Mouse (Mus musculus) forebrain, postnatal 0 days (tissue): ENCODE results near the gene Entpd1. TPM values are rescaled to one million over a fixed set of nuclear protein-coding genes. Genes with fewer than 3 reads are reported as not detected.

Source experiments
- ATAC-seq: fragments of 200-750 bp; cut with Nextera tagmentation; 2 replicates; pipeline ENCODE4 v1.8.0; 2017; ENCODE audit warnings: mild to moderate bottlenecking, moderate library complexity
- DNase-seq: peaks from one replicate; pipeline ENCODE4 v3.0.0-alpha.2; 2015
- H3K27ac ChIP-seq: fragments of 300-500 bp; sonication (generic); 2 replicates; pipeline ENCODE4 v1.5.1; 2014; ENCODE audit warnings: low read depth, mild to moderate bottlenecking, antibody characterized with exemption, low read length, moderate library complexity, mixed read lengths
- H3K27me3 ChIP-seq: fragments of 300-500 bp; sonication (generic); 2 replicates; pipeline ENCODE4 v1.6.1; 2014; ENCODE audit warnings: mild to moderate bottlenecking, low read length, mixed read lengths; ENCODE audit not compliant: insufficient read depth
- H3K36me3 ChIP-seq: fragments of 300-500 bp; sonication (generic); 2 replicates; pipeline ENCODE4 v1.6.1; 2014; ENCODE audit warnings: mild to moderate bottlenecking, moderate library complexity; ENCODE audit not compliant: insufficient read depth
- H3K4me1 ChIP-seq: fragments of 300-500 bp; sonication (generic); 2 replicates; pipeline ENCODE4 v1.6.1; 2014; ENCODE audit warnings: antibody characterized with exemption; ENCODE audit not compliant: insufficient read depth
- H3K4me2 ChIP-seq: fragments of 300-500 bp; sonication (generic); 2 replicates; pipeline ENCODE4 v1.6.1; 2014; ENCODE audit warnings: low read depth, mild to moderate bottlenecking, moderate library complexity
- H3K4me3 ChIP-seq: fragments of 300-500 bp; sonication (generic); 2 replicates; pipeline ENCODE4 v1.5.1; 2014; ENCODE audit warnings: low read depth, low read length, mixed read lengths
- H3K9ac ChIP-seq: fragments of 300-500 bp; sonication (generic); 2 replicates; pipeline ENCODE4 v1.6.1; 2014; ENCODE audit warnings: mild to moderate bottlenecking
- H3K9me3 ChIP-seq: fragments of 300-500 bp; sonication (generic); 2 replicates; pipeline ENCODE4 v1.6.1; 2016; ENCODE audit warnings: low read length
- CTCF ChIP-seq: sonication (generic); IDR thresholded peaks from 2 replicates; pipeline ENCODE4 v1.5.1; 2016; ENCODE audit warnings: antibody characterized with exemption, control low read depth, low read depth
- WGBS: fragments of 180-500 bp; shearing (Covaris S2); extraction: QIAGEN DNeasy Blood & Tissue Kit; methylation state at CpG from one replicate; pipeline ENCODE4 v1.1.7; 2014; 5-methylcytosine and 5-hydroxymethylcytosine counted together
- polyA plus RNA-seq: library from polyadenylated mRNA; unstranded; fragments of >200 nt; fragmentation: Nextera tagmentation; extraction: Ambion mirVana; gene quantifications from 2 replicates; pipeline ENCODE4 v1.2.1, GENCODE M21; 2015
- total RNA-seq: library from RNA; depleted of rRNA; stranded (reverse); fragments of >200 nt; gene quantifications from 2 replicates; pipeline ENCODE4 v1.2.3, GENCODE M21; 2014

Gene Entpd1
- total and polyA plus RNA-seq, 2 experiments from 2014 or later, result 6.1 to 12.5 TPM

DNA sequence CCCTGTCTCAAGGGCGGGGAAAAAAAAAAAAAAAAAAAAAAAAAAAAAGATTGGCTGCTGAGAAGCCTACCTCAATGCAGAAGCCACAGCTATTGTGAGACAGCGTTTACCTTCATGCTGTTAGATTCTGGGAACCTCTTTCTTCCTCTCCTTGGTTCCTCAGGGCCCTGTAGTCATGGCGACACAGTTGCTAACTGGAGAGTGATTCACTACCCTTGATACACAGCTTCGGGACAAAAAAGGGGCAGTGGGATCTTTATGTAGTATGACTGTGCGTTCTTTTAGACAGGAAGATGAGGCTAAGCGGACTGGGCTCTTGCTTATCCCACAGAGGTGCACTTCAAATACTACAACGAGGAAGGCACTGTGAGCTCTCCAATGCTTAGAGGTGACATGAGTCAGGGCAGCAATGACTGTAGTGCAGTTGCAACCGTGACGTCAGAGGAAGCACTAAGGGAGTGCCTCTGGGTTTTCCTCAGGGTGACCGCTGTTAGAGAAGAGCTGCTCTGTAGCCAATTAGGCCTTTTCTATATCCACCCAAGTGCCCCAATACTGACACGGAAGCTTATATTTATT, 27.7 kb downstream of the Entpd1 start:
- H3K4me2 ChIP-seq, result no peak overlapping the region
- H3K9me3 ChIP-seq, result no peaks in the 10 kb centered on the region
- H3K27ac ChIP-seq, result no peak overlapping the region
- no peak overlapping the region for H3K4me3 ChIP-seq
- no peaks in the 10 kb centered on the region for H3K36me3 ChIP-seq
- no peak for ATAC-seq
- no peaks in the 10 kb centered on the region for H3K27me3 ChIP-seq
- no peak for DNase-seq
- H3K9ac ChIP-seq, result no peak overlapping the region
- no peak for TF ChIP-seq CTCF
- H3K4me1 ChIP-seq, result no peaks in the 10 kb centered on the region
- 79% methylated on average over 11 of the region's 11 CpGs for WGBS

DNA sequence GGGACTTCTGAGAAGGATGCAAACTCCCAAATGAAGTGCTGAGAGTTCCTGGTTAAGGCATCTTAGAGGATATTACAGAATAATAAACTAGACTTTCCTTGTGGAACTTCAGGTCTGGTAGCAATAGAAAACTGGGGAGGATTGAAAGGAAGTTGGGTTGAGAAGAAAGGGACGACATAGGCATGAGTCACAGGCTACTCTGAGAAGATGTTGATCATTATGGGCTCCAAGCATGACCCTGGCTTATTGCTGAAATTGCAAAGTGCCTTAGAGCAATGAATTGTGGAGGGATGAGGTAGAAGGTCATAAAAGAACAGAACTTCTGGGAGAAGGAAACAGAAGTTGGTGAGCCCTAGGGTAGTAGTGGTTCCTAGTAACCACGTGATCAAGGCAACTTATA, 28.6 kb downstream of the Entpd1 start:
- no peak overlapping the region for H3K4me2 ChIP-seq
- no peak for TF ChIP-seq CTCF
- ATAC-seq (no peak), DNase-seq (no peak)
- 89% methylated on average over 2 of the region's 2 CpGs for WGBS
- H3K27me3 ChIP-seq, result no peaks in the 10 kb centered on the region
- no peak overlapping the region for H3K4me3 ChIP-seq
- H3K4me1 ChIP-seq, result no peaks in the 10 kb centered on the region
- no peak overlapping the region for H3K27ac ChIP-seq
- H3K9ac ChIP-seq, result no peak overlapping the region
- no peaks in the 10 kb centered on the region for H3K36me3 ChIP-seq
- H3K9me3 ChIP-seq, result no peaks in the 10 kb centered on the region

DNA sequence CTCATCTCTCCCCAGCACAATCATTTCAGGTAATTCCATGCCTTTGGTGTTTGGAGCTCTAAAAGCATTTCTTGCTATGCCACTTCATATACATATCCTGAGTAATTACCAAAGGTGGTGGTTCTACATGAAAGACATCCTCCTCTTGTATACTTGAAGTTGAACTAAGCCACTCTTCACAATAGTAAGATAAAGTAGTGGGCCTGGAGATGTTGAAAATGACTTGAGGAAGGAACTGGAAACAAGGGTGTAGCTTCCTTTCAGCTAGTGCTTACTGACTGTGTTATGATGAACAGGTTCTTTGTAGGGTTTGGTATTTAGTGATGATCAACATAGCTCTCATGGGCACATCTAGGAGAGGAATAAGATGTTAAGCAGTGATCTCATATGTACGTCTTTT, 31.7 kb downstream of the Entpd1 start:
- Histone ChIP-seq H3K4me3 (no peak overlapping the region), H3K36me3 (no peaks in the 10 kb centered on the region), H3K9ac (no peak overlapping the region), H3K4me1 (no peaks in the 10 kb centered on the region), H3K27ac (no peak overlapping the region), H3K9me3 (no peaks in the 10 kb centered on the region), H3K4me2 (no peak overlapping the region), H3K27me3 (no peaks in the 10 kb centered on the region)
- no peak for TF ChIP-seq CTCF
- 91% methylated on average over 1 of the region's 1 CpGs for WGBS
- DNase-seq (no peak), ATAC-seq (no peak)

DNA sequence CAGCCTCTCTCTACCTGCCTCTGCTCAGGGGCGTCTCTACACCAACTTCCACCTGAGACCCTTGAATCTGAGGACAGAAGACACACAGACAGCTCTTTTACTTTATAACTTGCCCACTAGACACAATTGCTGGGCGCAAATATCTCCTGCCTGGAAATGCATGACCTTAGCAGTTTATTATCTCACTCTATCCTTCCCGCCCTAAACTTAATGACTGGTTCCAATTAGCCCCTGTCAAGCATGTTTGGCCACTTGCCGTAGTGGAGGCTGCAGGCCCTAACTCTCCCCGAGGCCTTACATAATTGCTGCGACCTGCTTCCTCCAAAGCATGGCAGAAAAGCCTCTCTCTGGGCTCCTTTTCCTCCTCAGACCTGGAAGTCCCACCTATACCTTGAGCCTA, 34.2 kb downstream of the Entpd1 start:
- H3K4me1 ChIP-seq, result no peaks in the 10 kb centered on the region
- ATAC-seq (no peak), DNase-seq (no peak)
- H3K4me2 ChIP-seq, result no peak overlapping the region
- H3K36me3 ChIP-seq, result no peaks in the 10 kb centered on the region
- H3K27me3 ChIP-seq, result no peaks in the 10 kb centered on the region
- H3K27ac ChIP-seq, result no peak overlapping the region
- H3K9me3 ChIP-seq, result no peaks in the 10 kb centered on the region
- H3K9ac ChIP-seq, result no peak overlapping the region
- 65% methylated on average over 6 of the region's 6 CpGs for WGBS
- TF ChIP-seq CTCF, result no peak
- no peak overlapping the region for H3K4me3 ChIP-seq

DNA sequence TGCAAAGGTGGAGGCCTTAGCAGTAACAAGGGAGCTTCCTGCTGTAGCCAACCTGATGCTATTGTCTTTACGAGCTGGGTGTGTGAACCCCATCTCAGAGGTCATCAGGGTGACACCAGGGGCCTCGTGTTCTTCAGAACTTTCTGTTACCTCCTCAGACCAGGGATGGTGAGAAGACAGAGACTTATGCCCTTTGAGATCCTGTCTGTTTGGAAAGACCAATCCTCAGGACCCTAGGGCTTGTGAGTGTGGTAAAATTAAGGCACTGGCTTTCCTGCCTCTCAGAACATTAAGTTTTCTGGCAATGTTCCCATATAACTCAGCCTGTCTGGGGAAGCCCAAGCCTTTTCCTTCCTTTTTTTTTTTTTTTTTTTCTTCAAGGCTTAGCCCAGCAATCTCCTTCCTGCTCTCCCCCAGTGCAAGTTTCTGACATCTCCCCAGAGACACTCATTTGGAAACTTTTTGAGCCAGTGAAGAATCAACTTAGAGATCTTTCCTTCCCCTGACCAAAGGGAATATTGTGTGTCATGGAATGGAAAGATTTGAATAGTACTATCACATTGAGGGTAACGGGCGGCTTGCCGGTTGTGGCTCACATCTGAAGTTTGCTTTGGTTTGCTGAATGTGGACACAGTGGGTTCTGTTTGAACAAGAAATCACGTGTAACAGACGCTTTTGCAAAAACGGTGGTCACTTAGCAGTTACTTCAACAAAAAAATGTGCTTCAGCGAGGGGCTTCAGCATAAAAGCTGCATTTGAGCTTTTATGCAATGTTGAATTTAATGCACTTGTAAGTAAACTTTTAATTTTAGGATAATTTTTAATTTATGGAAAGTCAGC, 35.4 kb downstream of the Entpd1 start:
- Histone ChIP-seq H3K9me3 (no peaks in the 10 kb centered on the region), H3K27me3 (no peaks in the 10 kb centered on the region), H3K4me1 (no peaks in the 10 kb centered on the region), H3K4me3 (no peak overlapping the region), H3K4me2 (no peak overlapping the region), H3K9ac (no peak overlapping the region), H3K27ac (no peak overlapping the region), H3K36me3 (no peaks in the 10 kb centered on the region)
- ATAC-seq (no peak), DNase-seq (no peak)
- 68% methylated on average over 9 of the region's 9 CpGs for WGBS
- no peak for TF ChIP-seq CTCF

DNA sequence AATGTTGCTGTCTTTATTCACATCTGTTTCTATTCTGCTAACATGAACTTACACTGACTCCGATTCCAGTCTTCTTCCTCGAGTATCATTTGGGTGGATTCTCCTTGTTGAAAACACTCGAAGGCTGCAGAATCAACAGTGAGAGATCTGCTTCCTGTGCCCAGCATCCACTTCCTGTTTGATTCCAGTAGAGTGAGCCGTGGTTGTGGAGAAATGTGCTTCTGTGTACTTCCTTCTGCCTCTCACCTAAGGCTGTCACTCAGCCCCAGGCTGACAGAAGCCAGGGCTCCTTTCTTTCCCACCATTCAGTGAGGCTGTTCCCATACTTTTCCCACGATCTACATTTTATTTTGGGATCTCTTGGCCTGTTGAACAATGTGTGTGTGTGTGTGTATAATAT, 37.9 kb downstream of the Entpd1 start:
- H3K9me3 ChIP-seq, result no peaks in the 10 kb centered on the region
- H3K4me2 ChIP-seq, result no peak overlapping the region
- ATAC-seq, result no peak
- no peaks in the 10 kb centered on the region for H3K36me3 ChIP-seq
- DNase-seq, result no peak
- H3K27ac ChIP-seq, result no peak overlapping the region
- H3K4me1 ChIP-seq, result no peaks in the 10 kb centered on the region
- no peak overlapping the region for H3K4me3 ChIP-seq
- H3K9ac ChIP-seq, result no peak overlapping the region
- no peaks in the 10 kb centered on the region for H3K27me3 ChIP-seq
- TF ChIP-seq CTCF, result no peak
- 83% methylated on average over 5 of the region's 5 CpGs for WGBS

DNA sequence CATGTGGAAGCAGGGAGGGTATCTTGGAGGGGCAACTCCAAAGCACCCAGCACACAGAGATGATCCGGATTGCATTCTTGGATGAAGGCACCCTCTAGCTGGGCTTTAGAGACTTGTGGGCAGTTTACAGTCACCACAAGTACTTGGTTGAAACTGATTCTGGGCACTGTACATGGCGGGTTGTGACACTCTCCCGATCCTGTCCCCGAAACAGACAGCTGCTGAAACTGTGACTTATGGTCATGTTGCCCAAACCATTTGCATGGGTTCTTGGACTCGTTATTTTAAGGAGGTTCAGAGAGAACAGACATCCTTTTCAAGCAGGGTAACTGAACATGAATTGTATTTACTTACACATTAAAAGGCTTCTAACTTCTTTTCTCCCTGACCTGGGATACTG, 44.0 kb downstream of the Entpd1 start:
- ATAC-seq, result no peak
- H3K27me3 ChIP-seq, result no peaks in the 10 kb centered on the region
- TF ChIP-seq CTCF, result no peak
- H3K4me1 ChIP-seq, result no peaks in the 10 kb centered on the region
- no peaks in the 10 kb centered on the region for H3K9me3 ChIP-seq
- no peak overlapping the region for H3K4me2 ChIP-seq
- H3K27ac ChIP-seq, result no peak overlapping the region
- H3K9ac ChIP-seq, result no peak overlapping the region
- no peaks in the 10 kb centered on the region for H3K36me3 ChIP-seq
- WGBS, result 87% methylated on average over 5 of the region's 5 CpGs
- DNase-seq, result no peak
- no peak overlapping the region for H3K4me3 ChIP-seq
